Mouse (Mus musculus): ENCODE data around the gene Znrd1as. TPM values are rescaled to one million over a fixed set of nuclear protein-coding genes. Genes with fewer than 3 reads are reported as not detected.
"Not testable (repeated sequence)": the region's sequence is repeated elsewhere in the genome, so short reads cannot be mapped to it uniquely, and the experiment has no call there.

Gene Znrd1as
- polyA plus RNA-seq, 1 experiment from 2014 or later = 6.6 TPM

- H3K9ac ChIP-seq (ENCODE audit: low read length) = no peak overlapping the region
- no peak for DNase-seq (ENCODE audit: low spot score)
- under 1% methylated on average over 4 of the region's 4 CpGs for WGBS
- H3K27me3 ChIP-seq (replicated peaks; ENCODE audit: control insufficient read depth, insufficient read depth, low read length) = no peaks in the 10 kb centered on the region
- H3K36me3 ChIP-seq (ENCODE audit: control insufficient read depth, insufficient read depth, low read length) = no peaks in the 10 kb centered on the region
- peaks cover 11% of the 10 kb centered on the region for H3K4me1 ChIP-seq (replicated peaks; ENCODE audit: control insufficient read depth, insufficient read depth, low read length)
- ATAC-seq (replicated peaks; ENCODE audit: low FRiP score, low TSS enrichment, low read depth) = no peak; the same call in 1 of the 2 replicates
- H3K4me2 ChIP-seq (ENCODE audit: low read length) = peak overlapping the region; percentile 44
- no peak overlapping the region for H3K27ac ChIP-seq (ENCODE audit: low read depth)
- no peaks in the 10 kb centered on the region for H3K9me3 ChIP-seq (ENCODE audit: control insufficient read depth, low read length)
- no peak overlapping the region for H3K4me3 ChIP-seq (ENCODE audit: low read depth, low read length)
Observed at GRCm38 (mm10) chr17:36981845-36982244, 23.5 kb downstream of the Znrd1as start.

GRCm38 (mm10) chr17:36982253-36983155, 24.1 kb downstream of the Znrd1as start:
- Histone ChIP-seq H3K27ac (ENCODE audit: low read depth) (no peak overlapping the region), H3K4me2 (ENCODE audit: low read length) (peak overlapping the region; percentile 44; the same call in 1 of the 2 replicates), H3K9me3 (ENCODE audit: control insufficient read depth, low read length) (no peaks in the 10 kb centered on the region), H3K27me3 (replicated peaks; ENCODE audit: control insufficient read depth, insufficient read depth, low read length) (peaks cover 4% of the 10 kb centered on the region; the same call in 1 of the 2 replicates), H3K9ac (ENCODE audit: low read length) (no peak overlapping the region), H3K36me3 (ENCODE audit: control insufficient read depth, insufficient read depth, low read length) (no peaks in the 10 kb centered on the region), H3K4me1 (replicated peaks; ENCODE audit: control insufficient read depth, insufficient read depth, low read length) (peaks cover 11% of the 10 kb centered on the region), H3K4me3 (ENCODE audit: low read depth, low read length) (no peak overlapping the region)
- DNase-seq (ENCODE audit: low spot score) (no peak), ATAC-seq (replicated peaks; ENCODE audit: low FRiP score, low TSS enrichment, low read depth) (no peak)
- 25% methylated on average over 5 of the region's 5 CpGs for WGBS

- DNase-seq (ENCODE audit: low spot score) (no peak), ATAC-seq (replicated peaks; ENCODE audit: low FRiP score, low TSS enrichment, low read depth) (peak; percentile 55)
- Histone ChIP-seq H3K36me3 (ENCODE audit: control insufficient read depth, insufficient read depth, low read length) (no peaks in the 10 kb centered on the region), H3K4me2 (ENCODE audit: low read length) (peak overlapping the region; percentile 33), H3K27me3 (replicated peaks; ENCODE audit: control insufficient read depth, insufficient read depth, low read length) (peaks cover 32% of the 10 kb centered on the region), H3K9me3 (ENCODE audit: control insufficient read depth, low read length) (no peaks in the 10 kb centered on the region), H3K9ac (ENCODE audit: low read length) (no peak overlapping the region), H3K27ac (ENCODE audit: low read depth) (no peak overlapping the region), H3K4me3 (ENCODE audit: low read depth, low read length) (no peak overlapping the region), H3K4me1 (replicated peaks; ENCODE audit: control insufficient read depth, insufficient read depth, low read length) (no peaks in the 10 kb centered on the region)
- WGBS = 7% methylated on average over 24 of the region's 24 CpGs
Observed at GRCm38 (mm10) chr17:36988475-36988874, 30.1 kb downstream of the Znrd1as start.

- H3K4me3 ChIP-seq (ENCODE audit: low read depth, low read length) = no peak within 1 kb of the TSS
- peak within 1 kb of the TSS; percentile 33 for H3K4me2 ChIP-seq (ENCODE audit: low read length)
- DNase-seq (ENCODE audit: low spot score) (no peak), ATAC-seq (replicated peaks; ENCODE audit: low FRiP score, low TSS enrichment, low read depth) (no peak)
- H3K9ac ChIP-seq (ENCODE audit: low read length) = no peak within 1 kb of the TSS
- peaks cover 32% of the 10 kb centered on the region for H3K27me3 ChIP-seq (replicated peaks; ENCODE audit: control insufficient read depth, insufficient read depth, low read length)
- no peak within 1 kb of the TSS for H3K27ac ChIP-seq (ENCODE audit: low read depth)
- WGBS = 19% methylated on average over 5 of the region's 5 CpGs
- H3K36me3 ChIP-seq (ENCODE audit: control insufficient read depth, insufficient read depth, low read length) = no peaks in the 10 kb centered on the region
- H3K9me3 ChIP-seq (ENCODE audit: control insufficient read depth, low read length) = no peaks in the 10 kb centered on the region
- no peaks in the 10 kb centered on the region for H3K4me1 ChIP-seq (replicated peaks; ENCODE audit: control insufficient read depth, insufficient read depth, low read length)
Observed at GRCm38 (mm10) chr17:36989437-36989836, 31.0 kb downstream of the Znrd1as start, which contains the start of gene H2-M5. TSS of gene H2-M5 (minus strand) at chr17:36989537.

GRCm38 (mm10) chr17:36990630-36991029, 32.2 kb downstream of the Znrd1as start:
- 91% methylated on average over 5 of the region's 6 CpGs for WGBS
- peaks cover 32% of the 10 kb centered on the region for H3K27me3 ChIP-seq (replicated peaks; ENCODE audit: control insufficient read depth, insufficient read depth, low read length)

GRCm38 (mm10) chr17:36992336-36993104, 34.1 kb downstream of the Znrd1as start:
- no peaks in the 10 kb centered on the region for H3K9me3 ChIP-seq (ENCODE audit: control insufficient read depth, low read length)
- ATAC-seq (replicated peaks; ENCODE audit: low FRiP score, low TSS enrichment, low read depth) (no peak), DNase-seq (ENCODE audit: low spot score) (no peak)
- no peaks in the 10 kb centered on the region for H3K36me3 ChIP-seq (ENCODE audit: control insufficient read depth, insufficient read depth, low read length)
- peaks cover 28% of the 10 kb centered on the region for H3K27me3 ChIP-seq (replicated peaks; ENCODE audit: control insufficient read depth, insufficient read depth, low read length)
- no peak overlapping the region for H3K27ac ChIP-seq (ENCODE audit: low read depth)
- no peak overlapping the region for H3K9ac ChIP-seq (ENCODE audit: low read length)
- H3K4me2 ChIP-seq (ENCODE audit: low read length) = no peak overlapping the region
- WGBS = 73% methylated on average over 3 of the region's 3 CpGs
- H3K4me3 ChIP-seq (ENCODE audit: low read depth, low read length) = no peak overlapping the region
- H3K4me1 ChIP-seq (replicated peaks; ENCODE audit: control insufficient read depth, insufficient read depth, low read length) = no peaks in the 10 kb centered on the region

More at GRCm38 (mm10) chr17:36990630-36991029, 32.2 kb downstream of the Znrd1as start:
- not testable (repeated sequence) for H3K27ac ChIP-seq (ENCODE audit: low read depth); H3K36me3 ChIP-seq (ENCODE audit: control insufficient read depth, insufficient read depth, low read length); H3K9ac ChIP-seq (ENCODE audit: low read length); DNase-seq (ENCODE audit: low spot score); H3K4me3 ChIP-seq (ENCODE audit: low read depth, low read length); ATAC-seq (replicated peaks; ENCODE audit: low FRiP score, low TSS enrichment, low read depth); H3K4me1 ChIP-seq (replicated peaks; ENCODE audit: control insufficient read depth, insufficient read depth, low read length); H3K9me3 ChIP-seq (ENCODE audit: control insufficient read depth, low read length); H3K4me2 ChIP-seq (ENCODE audit: low read length)

GRCm38 (mm10) chr17:36993770-36994325, 35.5 kb downstream of the Znrd1as start:
- H3K9me3 ChIP-seq (ENCODE audit: control insufficient read depth, low read length) = no peaks in the 10 kb centered on the region
- ATAC-seq (replicated peaks; ENCODE audit: low FRiP score, low TSS enrichment, low read depth) = no peak
- no peak for DNase-seq (ENCODE audit: low spot score)
- 90% methylated on average over 4 of the region's 4 CpGs for WGBS
- H3K4me1 ChIP-seq (replicated peaks; ENCODE audit: control insufficient read depth, insufficient read depth, low read length) = no peaks in the 10 kb centered on the region
- H3K4me3 ChIP-seq (ENCODE audit: low read depth, low read length) = no peak overlapping the region
- H3K4me2 ChIP-seq (ENCODE audit: low read length) = no peak overlapping the region
- peaks cover 15% of the 10 kb centered on the region for H3K27me3 ChIP-seq (replicated peaks; ENCODE audit: control insufficient read depth, insufficient read depth, low read length)
- H3K36me3 ChIP-seq (ENCODE audit: control insufficient read depth, insufficient read depth, low read length) = no peaks in the 10 kb centered on the region
- no peak overlapping the region for H3K9ac ChIP-seq (ENCODE audit: low read length)
- no peak overlapping the region for H3K27ac ChIP-seq (ENCODE audit: low read depth)

GRCm38 (mm10) chr17:36994528-36994927, 36.1 kb downstream of the Znrd1as start:
- ATAC-seq (replicated peaks; ENCODE audit: low FRiP score, low TSS enrichment, low read depth) (no peak), DNase-seq (ENCODE audit: low spot score) (no peak)
- H3K4me3 ChIP-seq (ENCODE audit: low read depth, low read length) = no peak overlapping the region
- peaks cover 8% of the 10 kb centered on the region for H3K27me3 ChIP-seq (replicated peaks; ENCODE audit: control insufficient read depth, insufficient read depth, low read length)
- H3K9me3 ChIP-seq (ENCODE audit: control insufficient read depth, low read length) = no peaks in the 10 kb centered on the region
- no peak overlapping the region for H3K27ac ChIP-seq (ENCODE audit: low read depth)
- no peak overlapping the region for H3K9ac ChIP-seq (ENCODE audit: low read length)
- WGBS = 78% methylated on average over 2 of the region's 2 CpGs
- H3K4me2 ChIP-seq (ENCODE audit: low read length) = no peak overlapping the region
- H3K4me1 ChIP-seq (replicated peaks; ENCODE audit: control insufficient read depth, insufficient read depth, low read length) = no peaks in the 10 kb centered on the region
- no peaks in the 10 kb centered on the region for H3K36me3 ChIP-seq (ENCODE audit: control insufficient read depth, insufficient read depth, low read length)
